Mouse (Mus musculus) cortical plate, adult 2 months (tissue): ENCODE results near the gene Cryba4.

ENCODE experiments used
- CTCF ChIP-seq: fragments of 200-500 bp; IDR thresholded peaks from 2 replicates; pipeline ENCODE4 v1.5.1; 2011; ENCODE audit warnings: mild to moderate bottlenecking, control low read depth, low read length; ENCODE audit not compliant: insufficient read depth; ENCODE audit errors: extremely low read depth
- POLR2A ChIP-seq: fragments of 200-500 bp; IDR thresholded peaks from 2 replicates; pipeline ENCODE4 v1.6.1; 2011; ENCODE audit warnings: mild to moderate bottlenecking, low read length, control low read depth; ENCODE audit not compliant: insufficient read depth; ENCODE audit errors: extremely low read depth

- TF ChIP-seq POLR2A (no peak), CTCF (no peak)
Observed at GRCm38 (mm10) chr5:112279181-112280021, 27.1 kb upstream of the Cryba4 start.
